Mouse (Mus musculus) MEL-GATA-1-ER (cell line): ENCODE measurements around the gene Slc6a12.
A peak's percentile ranks its signal among the peaks of the same experiment; 100 is the strongest.

Experiments
- DNase-seq: peaks from one replicate; pipeline ENCODE4 v3.0.0-alpha.2; 2012; ENCODE audit warnings: low read depth; ENCODE audit errors: extremely low read depth

Gene Slc6a12

DNA sequence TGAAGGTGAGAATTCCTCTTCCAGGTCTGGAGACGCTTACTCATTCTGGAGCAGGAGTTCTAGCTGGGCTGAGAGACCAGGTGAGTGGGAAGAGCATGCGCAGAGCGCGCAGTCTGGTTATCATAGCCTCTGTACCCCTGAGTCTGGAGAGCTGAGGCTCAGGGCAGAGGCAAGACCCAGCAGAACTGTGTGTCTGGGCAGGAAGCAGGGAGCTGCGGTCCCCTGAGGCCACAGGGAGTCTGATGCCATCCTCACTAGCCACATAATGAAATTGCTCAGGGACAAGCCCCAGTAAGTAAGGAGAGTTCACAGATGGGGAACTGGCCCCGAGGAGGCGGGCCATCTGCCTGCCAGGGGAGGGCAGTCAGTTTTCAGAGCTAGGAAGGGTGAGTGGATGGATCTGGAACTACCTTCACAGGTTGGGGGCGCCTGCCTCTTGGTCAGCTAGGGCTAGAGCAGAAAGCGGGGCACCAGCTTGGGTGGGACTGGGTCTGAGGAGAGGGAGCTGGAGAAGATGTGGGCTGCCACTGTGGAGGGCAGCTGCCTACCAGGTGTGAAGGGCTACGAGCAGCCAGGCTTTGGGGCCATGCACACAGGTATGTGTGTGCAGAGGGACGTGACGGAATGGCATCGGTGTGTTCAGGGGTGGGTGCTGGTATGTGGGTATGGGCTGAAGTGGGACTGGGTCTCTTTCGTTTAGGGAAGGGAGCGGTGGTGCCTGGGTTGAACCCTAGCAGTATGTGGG lies at the start of gene Slc6a12:
TSS of gene Slc6a12 (plus strand) at position 51 of the 745 bp plus-strand sequence.
- no peak for DNase-seq

GRCm38 (mm10) chr6:121299317-121299716 lies 43.6 kb upstream of the Slc6a12 start:
- DNase-seq: no peak

DNA sequence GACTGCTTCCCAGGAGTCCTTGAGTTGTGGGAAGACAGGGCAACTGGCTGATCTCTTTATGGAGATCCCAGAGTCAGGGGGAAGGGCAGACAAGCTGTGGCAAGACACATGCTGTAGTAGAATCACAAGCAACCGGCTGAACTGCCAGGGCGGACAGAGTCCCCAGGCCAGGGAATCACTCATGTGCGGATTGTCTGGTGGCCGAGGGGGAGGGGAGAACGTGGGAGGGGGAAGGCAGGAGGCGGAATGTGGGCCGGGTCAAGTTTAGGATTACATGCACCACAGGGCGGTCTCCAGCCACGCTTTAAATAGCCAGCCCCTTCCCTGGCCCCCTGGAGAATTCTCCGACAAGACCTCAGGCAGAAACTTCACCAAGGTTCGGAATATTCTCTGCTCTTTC lies 42.9 kb upstream of the Slc6a12 start, which contains the start of gene Slc6a13:
TSS of gene Slc6a13 (plus strand) at position 274 of the 400 bp plus-strand sequence.
- no peak for DNase-seq

DNA sequence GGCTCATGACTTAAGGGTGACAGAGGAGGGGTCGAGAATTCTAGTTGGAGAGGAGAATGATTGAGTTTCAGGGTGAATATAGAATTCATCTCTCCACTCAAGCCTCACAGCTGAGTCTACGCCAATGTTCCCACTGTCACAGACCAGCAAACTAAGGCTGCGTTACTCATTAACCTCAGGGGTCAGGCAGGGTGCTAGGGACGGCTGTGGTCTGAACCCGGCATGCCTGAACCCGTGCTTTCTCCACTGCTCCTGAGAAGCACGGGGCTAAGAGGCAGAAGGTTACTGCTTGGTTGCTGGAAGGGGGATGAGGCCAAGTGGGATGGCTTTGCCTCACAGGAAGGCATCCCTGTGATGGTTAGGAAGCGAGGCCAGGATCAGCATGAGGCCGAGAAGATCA lies 42.4 kb upstream of the Slc6a12 start:
- DNase-seq: no peak

- no peak for DNase-seq
Measured at GRCm38 (mm10) chr6:121303466-121304220, 39.2 kb upstream of the Slc6a12 start.

- no peak for DNase-seq
Measured at GRCm38 (mm10) chr6:121304630-121305029, 38.2 kb upstream of the Slc6a12 start.

GRCm38 (mm10) chr6:121305571-121305970 lies 37.3 kb upstream of the Slc6a12 start:
- no peak for DNase-seq

GRCm38 (mm10) chr6:121310984-121311383 lies 31.9 kb upstream of the Slc6a12 start:
- no peak for DNase-seq

DNA sequence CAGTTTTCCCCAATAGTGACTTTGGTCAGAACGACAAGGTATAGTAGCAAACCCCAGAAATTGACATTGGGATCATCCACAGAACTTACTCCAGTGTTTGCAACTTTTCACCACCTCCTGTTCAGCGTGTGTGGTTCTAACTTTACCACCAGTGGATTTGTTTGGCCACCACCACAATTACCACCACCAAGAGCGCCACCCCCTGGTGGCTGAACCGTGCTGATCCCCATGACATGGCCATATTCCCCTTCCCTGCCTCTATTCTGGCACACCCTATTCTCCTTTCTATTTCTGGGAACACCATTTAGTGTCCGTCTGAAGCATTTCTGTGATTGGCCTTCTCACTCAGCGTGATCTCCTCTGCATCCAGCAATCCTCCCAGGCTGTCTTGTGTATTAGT lies 23.8 kb upstream of the Slc6a12 start:
- no peak for DNase-seq

GRCm38 (mm10) chr6:121322381-121323110 lies 20.3 kb upstream of the Slc6a12 start:
- no peak for DNase-seq

DNA sequence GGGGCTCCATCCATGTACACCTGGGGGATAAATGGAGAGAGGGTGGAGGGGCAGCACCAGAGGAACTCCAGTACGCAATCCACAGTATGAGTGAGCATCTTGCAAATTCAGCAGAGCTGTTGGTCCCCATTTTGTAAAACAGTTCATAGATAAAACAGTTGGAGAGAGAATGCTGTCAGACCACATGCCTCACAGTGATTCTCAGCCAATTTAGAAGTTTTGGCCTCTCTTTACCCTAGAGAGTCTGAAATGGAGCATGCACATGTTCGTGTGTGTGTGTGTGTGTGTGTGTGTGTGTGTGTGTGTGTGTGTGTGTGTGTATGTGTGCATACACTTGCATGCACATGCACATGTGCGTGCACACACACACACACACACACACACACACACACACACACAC lies 17.6 kb upstream of the Slc6a12 start:
- no peak for DNase-seq

- no peak for DNase-seq
Measured at GRCm38 (mm10) chr6:121325740-121326139, 17.1 kb upstream of the Slc6a12 start.

GRCm38 (mm10) chr6:121326486-121327069 lies 16.3 kb upstream of the Slc6a12 start:
- no peak for DNase-seq

- no peak for DNase-seq
Measured at GRCm38 (mm10) chr6:121328417-121328884, 14.4 kb upstream of the Slc6a12 start.

GRCm38 (mm10) chr6:121329848-121330508 lies 12.9 kb upstream of the Slc6a12 start:
- DNase-seq: no peak

DNA sequence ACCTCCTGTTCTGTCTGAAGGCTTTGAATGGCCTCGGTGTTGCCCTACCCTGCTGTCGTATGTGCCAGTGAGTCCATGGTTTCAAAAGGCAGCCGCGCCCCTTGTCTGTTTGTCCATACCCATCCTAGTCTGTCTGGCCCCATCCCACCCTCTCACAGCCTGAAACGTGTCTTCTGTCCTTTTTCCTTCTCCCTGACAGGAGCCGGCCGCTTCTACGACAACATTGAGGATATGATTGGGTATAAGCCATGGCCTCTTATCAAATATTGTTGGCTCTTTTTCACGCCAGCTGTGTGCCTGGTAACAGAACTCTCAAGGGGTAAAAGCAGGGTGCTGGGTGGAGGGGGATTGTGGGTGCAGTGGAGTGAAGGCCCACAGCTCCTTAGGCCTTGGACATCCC lies 7.0 kb upstream of the Slc6a12 start:
- no peak for DNase-seq

- peak; percentile 68 for DNase-seq
Measured at GRCm38 (mm10) chr6:121336558-121336957, 6.3 kb upstream of the Slc6a12 start.

DNA sequence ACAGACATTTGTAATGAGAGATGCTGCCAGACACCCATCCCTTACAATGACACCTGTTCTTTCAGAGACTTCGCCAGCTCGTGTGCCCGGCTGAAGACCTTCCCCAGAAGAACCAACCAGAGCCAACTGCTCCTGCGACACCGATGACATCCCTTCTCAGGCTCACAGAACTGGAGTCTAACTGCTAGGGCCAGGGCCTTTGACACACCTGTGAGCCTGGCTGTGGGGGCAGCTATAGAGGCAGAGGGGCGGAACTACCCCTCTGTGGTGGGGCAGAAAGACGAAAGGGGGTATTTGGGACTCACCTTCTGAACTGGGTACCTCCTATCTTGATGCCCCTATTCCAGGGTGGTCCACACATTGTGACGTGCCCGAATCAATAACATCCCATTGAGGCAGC lies 5.6 kb upstream of the Slc6a12 start:
- no peak for DNase-seq

DNA sequence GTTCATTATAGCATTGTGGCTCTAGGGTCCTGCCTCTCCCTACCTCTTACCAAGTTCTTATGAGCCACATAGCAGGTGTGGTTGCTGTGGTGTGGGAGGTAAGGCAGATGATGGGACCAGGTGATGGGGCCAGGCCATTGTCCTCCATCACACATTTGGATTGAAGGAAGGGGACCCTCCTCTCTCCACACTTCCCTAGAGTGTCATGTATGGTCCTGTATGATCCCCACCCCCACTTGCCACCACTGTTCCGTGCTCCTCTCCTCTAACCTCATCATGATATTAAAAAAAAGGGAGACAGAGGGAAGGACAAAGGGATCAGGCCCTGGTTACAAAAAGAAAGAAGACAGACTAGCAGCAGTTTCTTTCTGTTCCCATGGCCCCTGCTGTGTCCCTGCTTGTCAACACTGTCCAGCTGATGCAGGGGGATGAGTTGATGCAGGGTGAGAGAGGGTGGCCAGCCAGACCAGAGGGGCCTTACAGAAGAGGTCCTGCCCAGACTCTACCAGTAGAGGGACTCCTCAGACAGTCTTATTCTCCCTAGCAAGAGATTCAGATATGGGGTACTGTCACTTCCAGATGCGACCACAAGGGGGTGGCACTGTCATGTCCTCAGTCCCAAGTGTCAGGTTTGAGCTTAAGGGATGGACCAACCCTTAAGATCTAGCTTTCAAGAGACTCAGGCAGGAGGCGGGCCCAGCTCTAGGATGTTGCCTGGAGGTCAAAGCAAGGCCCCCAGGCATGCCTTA lies 4.9 kb upstream of the Slc6a12 start:
- peak; percentile 73 for DNase-seq

- no peak for DNase-seq
Measured at GRCm38 (mm10) chr6:121338519-121338896, 4.4 kb upstream of the Slc6a12 start.
